Mouse (Mus musculus): ENCODE data around the gene Vamp4.
"Not testable (repeated sequence)": the region's sequence is repeated elsewhere in the genome, so short reads cannot be mapped to it uniquely, and the experiment has no call there.

Vamp4 gene

GRCm38 (mm10) chr1:162588606-162589005 is 18.3 kb downstream of the Vamp4 start:
- DNase-seq (ENCODE audit: extremely low spot score, low read depth, low spot score), result no peak

GRCm38 (mm10) chr1:162589443-162589842 is 19.1 kb downstream of the Vamp4 start:
- DNase-seq (ENCODE audit: extremely low spot score, low read depth, low spot score), result no peak

GRCm38 (mm10) chr1:162590415-162590997 is 20.2 kb downstream of the Vamp4 start:
- no peak for DNase-seq (ENCODE audit: extremely low spot score, low read depth, low spot score)

- DNase-seq (ENCODE audit: extremely low spot score, low read depth, low spot score), result no peak
Observed at GRCm38 (mm10) chr1:162597379-162598102, 27.2 kb downstream of the Vamp4 start.

GRCm38 (mm10) chr1:162599617-162600016 is 29.3 kb downstream of the Vamp4 start:
- no peak for DNase-seq (ENCODE audit: extremely low spot score, low read depth, low spot score)

GRCm38 (mm10) chr1:162601288-162601687 is 31.0 kb downstream of the Vamp4 start:
- no peak for DNase-seq (ENCODE audit: extremely low spot score, low read depth, low spot score)

GRCm38 (mm10) chr1:162608127-162608526 is 37.8 kb downstream of the Vamp4 start:
- DNase-seq (ENCODE audit: extremely low spot score, low read depth, low spot score), result no peak

- no peak for DNase-seq (ENCODE audit: extremely low spot score, low read depth, low spot score)
Observed at GRCm38 (mm10) chr1:162609633-162610250, 39.4 kb downstream of the Vamp4 start.

GRCm38 (mm10) chr1:162611191-162611590 is 40.9 kb downstream of the Vamp4 start:
- DNase-seq (ENCODE audit: extremely low spot score, low read depth, low spot score), result no peak

GRCm38 (mm10) chr1:162615511-162615910 is 45.2 kb downstream of the Vamp4 start:
- DNase-seq (ENCODE audit: extremely low spot score, low read depth, low spot score), result no peak

GRCm38 (mm10) chr1:162620487-162620886 is 50.2 kb downstream of the Vamp4 start:
- DNase-seq (ENCODE audit: extremely low spot score, low read depth, low spot score), result no peak

GRCm38 (mm10) chr1:162623895-162624294 is 53.6 kb downstream of the Vamp4 start:
- DNase-seq (ENCODE audit: extremely low spot score, low read depth, low spot score), result no peak

- no peak for DNase-seq (ENCODE audit: extremely low spot score, low read depth, low spot score)
Observed at GRCm38 (mm10) chr1:162625229-162625628, 54.9 kb downstream of the Vamp4 start.

GRCm38 (mm10) chr1:162627821-162628220 is 57.5 kb downstream of the Vamp4 start:
- DNase-seq (ENCODE audit: extremely low spot score, low read depth, low spot score), result not testable (repeated sequence)

GRCm38 (mm10) chr1:162628326-162628725 is 58.0 kb downstream of the Vamp4 start:
- not testable (repeated sequence) for DNase-seq (ENCODE audit: extremely low spot score, low read depth, low spot score)

GRCm38 (mm10) chr1:162635291-162635931 is 65.1 kb downstream of the Vamp4 start:
- not testable (repeated sequence) for DNase-seq (ENCODE audit: extremely low spot score, low read depth, low spot score)

GRCm38 (mm10) chr1:162636516-162636915 is 66.2 kb downstream of the Vamp4 start:
- no peak for DNase-seq (ENCODE audit: extremely low spot score, low read depth, low spot score)

GRCm38 (mm10) chr1:162638535-162638934 is 68.2 kb downstream of the Vamp4 start:
- no peak for DNase-seq (ENCODE audit: extremely low spot score, low read depth, low spot score)

GRCm38 (mm10) chr1:162639051-162639750 is 68.9 kb downstream of the Vamp4 start, which contains the start of gene Myoc:
Myoc (plus strand) TSS chr1:162639155.
- no peak for DNase-seq (ENCODE audit: extremely low spot score, low read depth, low spot score)

GRCm38 (mm10) chr1:162639861-162640260 is 69.5 kb downstream of the Vamp4 start:
- no peak for DNase-seq (ENCODE audit: extremely low spot score, low read depth, low spot score)

- DNase-seq (ENCODE audit: extremely low spot score, low read depth, low spot score), result no peak
Observed at GRCm38 (mm10) chr1:162642591-162642990, 72.3 kb downstream of the Vamp4 start.

Data from hindlimb bud, embryonic 11.5 days (tissue).